In the genomic region with DNA sequence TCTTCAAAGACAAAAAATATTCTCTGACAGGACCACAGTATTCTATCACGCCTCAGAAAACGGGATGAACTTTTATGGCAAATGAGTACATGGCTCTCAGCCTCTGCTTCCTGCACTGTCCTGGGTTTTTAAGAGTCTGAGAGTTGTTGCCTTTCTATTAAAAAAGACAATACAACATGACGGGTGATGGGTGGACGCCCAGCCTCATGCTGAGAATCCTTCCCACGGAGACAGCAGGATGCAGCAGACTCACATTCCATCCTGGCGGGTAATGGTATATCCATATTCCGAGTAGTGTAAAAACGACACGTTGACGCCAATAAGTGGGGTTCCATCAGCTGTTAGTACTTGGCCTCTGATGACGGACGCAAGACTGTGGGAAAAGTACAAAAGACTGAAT, we compare ENCODE assay signal across 21 mouse cellular contexts.
"Had no signal": no experiment of that assay in that cellular context is flagged by ENCODE, and none has a peak within 500 bp of the region (broad histone marks: within the 10 kb centered on the region; RNA-seq: fewer than 3 reads in every experiment).

No protein-coding gene starts in this region.

- DNase-seq: kidney, adult 8-10 months; kidney, postnatal 25 days; layer of hippocampus, adult 9-11 months; lung, adult 18-20 months; lung, postnatal 10 days; lung, postnatal 36 days; midbrain, embryonic 14.5 days; right cerebral cortex, adult 18-20 months; right cerebral cortex, postnatal 14 days; right cerebral cortex, postnatal 4 days; thymus, postnatal 36 days had no signal

- H3K36me3 ChIP-seq: lung, embryonic 15.5 days had no signal

- H3K9me3 ChIP-seq: kidney, embryonic 15.5 days; liver, embryonic 12.5 days; liver, embryonic 15.5 days; lung, embryonic 15.5 days; neural tube, embryonic 12.5 days; neural tube, embryonic 15.5 days had no signal

- H3K4me3 ChIP-seq: kidney, embryonic 15.5 days; limb, embryonic 12.5 days; liver, embryonic 12.5 days; liver, embryonic 15.5 days; lung, embryonic 15.5 days; neural tube, embryonic 12.5 days; neural tube, embryonic 15.5 days had no signal

- ATAC-seq: liver, embryonic 12.5 days had no signal

- H3K27ac ChIP-seq: kidney, embryonic 15.5 days; layer of hippocampus, adult 2 months; limb, embryonic 12.5 days; liver, embryonic 12.5 days; liver, embryonic 15.5 days; lung, embryonic 15.5 days; neural tube, embryonic 12.5 days; neural tube, embryonic 15.5 days; stomach, postnatal 0 days had no signal

- H3K27me3 ChIP-seq: kidney, embryonic 15.5 days; liver, embryonic 12.5 days; liver, embryonic 15.5 days; lung, embryonic 15.5 days; neural tube, embryonic 15.5 days had no signal

- H3K4me2 ChIP-seq: kidney, embryonic 15.5 days; liver, embryonic 12.5 days; liver, embryonic 15.5 days; lung, embryonic 15.5 days; midbrain, embryonic 11.5 days; neural tube, embryonic 12.5 days had no signal

- H3K9ac ChIP-seq: kidney, embryonic 15.5 days; limb, embryonic 12.5 days; liver, embryonic 12.5 days; liver, embryonic 15.5 days; lung, embryonic 15.5 days; neural tube, embryonic 12.5 days; neural tube, embryonic 15.5 days had no signal

- H3K4me1 ChIP-seq: liver, embryonic 12.5 days; liver, embryonic 15.5 days; lung, embryonic 15.5 days had no signal
